Mouse (Mus musculus): ENCODE data around the gene Nhsl1. TPM values are rescaled to one million over a fixed set of nuclear protein-coding genes. Genes with fewer than 3 reads are reported as not detected.
A peak's percentile ranks its signal among the peaks of the same experiment; 100 is the strongest.
"Not testable (repeated sequence)": the region's sequence is repeated elsewhere in the genome, so short reads cannot be mapped to it uniquely, and the experiment has no call there.

Nhsl1 gene
- total RNA-seq, 2 experiments from 2014 or later, result 8.3 to 13.4 TPM

GRCm38 (mm10) chr10:18527766-18528165 lies 209.0 kb downstream of the Nhsl1 start:
- DNase-seq (ENCODE audit: low spot score in 2 of 2), result no peak

GRCm38 (mm10) chr10:18528475-18528874 lies 209.7 kb downstream of the Nhsl1 start:
- no peak for DNase-seq (ENCODE audit: low spot score in 2 of 2)

- no peak for DNase-seq (ENCODE audit: low spot score in 2 of 2)
Measured at GRCm38 (mm10) chr10:18529177-18529576, 210.4 kb downstream of the Nhsl1 start.

- no peak for DNase-seq (ENCODE audit: low spot score in 2 of 2)
Measured at GRCm38 (mm10) chr10:18530161-18530560, 211.4 kb downstream of the Nhsl1 start.

GRCm38 (mm10) chr10:18532293-18532692 lies 213.5 kb downstream of the Nhsl1 start:
- DNase-seq (ENCODE audit: low spot score in 2 of 2), result no peak

GRCm38 (mm10) chr10:18536889-18537288 lies 218.1 kb downstream of the Nhsl1 start:
- no peak for DNase-seq (ENCODE audit: low spot score in 2 of 2)

GRCm38 (mm10) chr10:18545309-18545708 lies 226.5 kb downstream of the Nhsl1 start:
- DNase-seq (ENCODE audit: low spot score in 2 of 2), result no peak

- peak; percentile 43 to 54 for DNase-seq (ENCODE audit: low spot score in 2 of 2)
Measured at GRCm38 (mm10) chr10:18545813-18546235, 227.0 kb downstream of the Nhsl1 start, which contains the start of gene Hebp2. TSS of gene Hebp2 (minus strand) at chr10:18546076.

- DNase-seq (ENCODE audit: low spot score in 2 of 2), result no peak
Measured at GRCm38 (mm10) chr10:18547381-18547780, 228.6 kb downstream of the Nhsl1 start.

GRCm38 (mm10) chr10:18549321-18550216 lies 230.8 kb downstream of the Nhsl1 start:
- no peak for DNase-seq (ENCODE audit: low spot score in 2 of 2)

GRCm38 (mm10) chr10:18559076-18559475 lies 240.3 kb downstream of the Nhsl1 start:
- not testable (repeated sequence) for DNase-seq (ENCODE audit: low spot score in 2 of 2)

- no peak for DNase-seq (ENCODE audit: low spot score in 2 of 2)
Measured at GRCm38 (mm10) chr10:18561445-18561844, 242.7 kb downstream of the Nhsl1 start.

- no peak for DNase-seq (ENCODE audit: low spot score in 2 of 2)
Measured at GRCm38 (mm10) chr10:18562940-18563339, 244.2 kb downstream of the Nhsl1 start.

- DNase-seq (ENCODE audit: low spot score in 2 of 2), result no peak
Measured at GRCm38 (mm10) chr10:18572581-18572980, 253.8 kb downstream of the Nhsl1 start.

Other genes with a start within 250 kb of the Nhsl1 start
- gene Ect2l, start 108.1 kb upstream of the Nhsl1 start, total RNA-seq (2021), result under 1 TPM in 1 of 2 experiments, not detected in 1; 0.31 TPM
- gene Ccdc28a, start 84.0 kb upstream of the Nhsl1 start, total RNA-seq (2021), result 10 to 100 TPM; 10.3 to 10.7 TPM
- 10 to 100 TPM in 1 of 2 experiments, 1 to 10 TPM in 1; 7.2 to 10.2 TPM for gene Hebp2, start 227.1 kb downstream of the Nhsl1 start, total RNA-seq (2021)